Mouse (Mus musculus) hindbrain, postnatal 0 days (tissue): Measurements from ENCODE around the gene Ippk. TPM values are rescaled to one million over a fixed set of nuclear protein-coding genes. Genes with fewer than 3 reads are reported as not detected.

Source experiments
- ATAC-seq: fragments of 200-750 bp; cut with Nextera tagmentation; 2 replicates; pipeline ENCODE4 v1.8.0; 2017; ENCODE audit warnings: mild to moderate bottlenecking, moderate TSS enrichment, moderate library complexity
- DNase-seq: peaks from one replicate; pipeline ENCODE4 v3.0.0-alpha.2; 2015; ENCODE audit warnings: low spot score
- H3K27ac ChIP-seq: fragments of 300-500 bp; sonication (generic); 2 replicates; pipeline ENCODE4 v1.5.1; 2014; ENCODE audit warnings: mild to moderate bottlenecking
- H3K27me3 ChIP-seq: fragments of 300-500 bp; sonication (generic); 2 replicates; pipeline ENCODE4 v1.6.1; 2014; ENCODE audit warnings: low read length, mixed read lengths; ENCODE audit not compliant: insufficient read depth
- H3K36me3 ChIP-seq: fragments of 300-500 bp; sonication (generic); 2 replicates; pipeline ENCODE4 v1.6.1; 2014; ENCODE audit warnings: low read length, mixed read lengths; ENCODE audit not compliant: insufficient read depth
- H3K4me1 ChIP-seq: fragments of 300-500 bp; sonication (generic); 2 replicates; pipeline ENCODE4 v1.6.1; 2014; ENCODE audit warnings: antibody characterized with exemption, low read length, mixed read lengths; ENCODE audit not compliant: insufficient read depth
- H3K4me2 ChIP-seq: fragments of 300-500 bp; sonication (generic); 2 replicates; pipeline ENCODE4 v1.6.1; 2014; ENCODE audit warnings: low read depth, mild to moderate bottlenecking, low read length, moderate library complexity, mixed read lengths
- H3K4me3 ChIP-seq: fragments of 300-500 bp; sonication (generic); 2 replicates; pipeline ENCODE4 v1.5.1; 2014; ENCODE audit warnings: low read length
- H3K9ac ChIP-seq: fragments of 300-500 bp; sonication (generic); replicated peaks from 2 replicates; pipeline ENCODE4 v1.6.1; 2014; ENCODE audit warnings: mild to moderate bottlenecking, low read length, moderate library complexity, mixed read lengths
- H3K9me3 ChIP-seq: fragments of 300-500 bp; sonication (generic); 2 replicates; pipeline ENCODE4 v1.6.1; 2016; ENCODE audit warnings: low read length, mixed read lengths
- CTCF ChIP-seq: IDR thresholded peaks from 2 replicates; pipeline ENCODE4 v1.5.1; 2016; ENCODE audit warnings: antibody characterized with exemption, control low read depth, low read depth
- WGBS: fragments of 180-500 bp; shearing (Covaris S2); extraction: QIAGEN DNeasy Blood & Tissue Kit; methylation state at CpG from one replicate; pipeline ENCODE4 v1.1.7; 2014; 5-methylcytosine and 5-hydroxymethylcytosine counted together
- polyA plus RNA-seq: library from polyadenylated mRNA; unstranded; fragments of >200 nt; fragmentation: Nextera tagmentation; extraction: Ambion mirVana; gene quantifications from 2 replicates; pipeline ENCODE4 v1.2.1, GENCODE M21; 2015
- total RNA-seq: library from RNA; depleted of rRNA; stranded (reverse); fragments of >200 nt; gene quantifications from 2 replicates; pipeline ENCODE4 v1.2.3, GENCODE M21; 2014

The Ippk gene
- total and polyA plus RNA-seq, 2 experiments from 2014 or later = 10.2 to 11.9 TPM

- DNase-seq (peak; percentile 28), ATAC-seq (no peak)
- H3K36me3 ChIP-seq = peaks cover 11% of the 10 kb centered on the region
- no peaks in the 10 kb centered on the region for H3K4me1 ChIP-seq
- H3K4me2 ChIP-seq = no peak overlapping the region
- WGBS = 80% methylated on average over 5 of the region's 5 CpGs
- no peaks in the 10 kb centered on the region for H3K27me3 ChIP-seq
- no peak overlapping the region for H3K4me3 ChIP-seq
- no peak overlapping the region for H3K9ac ChIP-seq
- no peaks in the 10 kb centered on the region for H3K9me3 ChIP-seq
- TF ChIP-seq CTCF = peak; percentile 12; the same call in 1 of the 2 replicates
- H3K27ac ChIP-seq = no peak overlapping the region
Measured at GRCm38 (mm10) chr13:49469002-49469401, 48.0 kb downstream of the Ippk start.

DNA sequence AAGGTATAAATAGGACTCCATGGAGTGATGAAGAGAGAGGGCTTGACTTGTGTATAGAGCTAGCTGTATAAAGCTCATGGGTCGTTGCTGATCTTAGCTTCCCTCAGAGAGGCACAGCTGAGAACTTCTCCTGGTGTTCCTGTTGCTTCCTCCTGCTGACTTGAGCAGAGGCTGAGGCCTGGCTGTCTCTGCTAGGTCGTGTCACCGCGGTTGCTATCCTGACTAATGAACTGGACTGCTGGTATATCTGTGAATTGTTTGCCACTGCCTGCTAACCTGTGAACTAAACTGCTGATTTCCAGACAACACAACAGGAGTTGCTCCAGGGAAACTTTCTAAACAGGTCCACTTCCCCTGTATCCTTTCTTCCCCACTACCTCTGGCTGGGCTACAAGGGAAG, 49.3 kb downstream of the Ippk start:
- no peaks in the 10 kb centered on the region for H3K36me3 ChIP-seq
- ATAC-seq = no peak
- H3K9me3 ChIP-seq = no peaks in the 10 kb centered on the region
- TF ChIP-seq CTCF = no peak
- H3K4me1 ChIP-seq = no peaks in the 10 kb centered on the region
- no peak overlapping the region for H3K27ac ChIP-seq
- no peak overlapping the region for H3K4me2 ChIP-seq
- no peak overlapping the region for H3K4me3 ChIP-seq
- H3K9ac ChIP-seq = no peak overlapping the region
- H3K27me3 ChIP-seq = no peaks in the 10 kb centered on the region
- WGBS = 84% methylated on average over 4 of the region's 4 CpGs
- no peak for DNase-seq

- no peak overlapping the region for H3K4me2 ChIP-seq
- H3K9ac ChIP-seq = no peak overlapping the region
- ATAC-seq = no peak
Measured at GRCm38 (mm10) chr13:49470806-49471205, 49.8 kb downstream of the Ippk start.

DNA sequence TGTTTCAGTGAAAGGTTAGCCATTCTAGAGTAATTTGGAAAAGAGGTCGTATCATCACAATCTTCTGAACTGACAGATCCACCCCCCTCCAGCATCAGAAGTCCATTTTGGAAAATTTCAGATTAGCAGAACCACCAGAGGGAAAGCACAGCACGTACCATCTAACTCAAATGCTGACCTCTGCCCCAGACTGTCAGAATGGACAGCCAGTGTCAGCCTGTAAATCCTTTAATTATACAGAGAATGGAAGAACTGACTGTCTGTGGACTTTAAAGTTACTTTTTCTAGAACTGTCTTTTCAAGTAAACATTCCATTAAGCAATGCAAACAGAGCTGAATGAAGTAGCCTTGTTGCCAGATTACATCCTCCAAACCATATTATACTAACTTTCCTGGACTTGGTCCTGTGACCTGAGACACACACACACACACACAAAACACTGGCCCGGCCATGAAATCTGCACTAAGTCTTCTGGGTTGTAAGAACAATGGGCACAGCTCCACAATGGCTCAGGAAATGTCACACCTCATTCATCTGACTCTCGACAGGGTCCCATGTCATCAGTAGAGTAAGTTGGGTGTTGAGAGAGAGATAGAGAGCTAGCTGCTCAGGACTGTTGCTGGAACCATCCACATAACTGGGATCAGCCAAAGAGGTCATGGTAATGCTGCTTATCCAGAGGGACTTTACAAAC, 51.1 kb downstream of the Ippk start:
- DNase-seq (no peak), ATAC-seq (no peak)
- 60% methylated on average over 4 of the region's 4 CpGs for WGBS
- Histone ChIP-seq H3K27ac (no peak overlapping the region), H3K9me3 (no peaks in the 10 kb centered on the region), H3K36me3 (no peaks in the 10 kb centered on the region), H3K4me3 (no peak overlapping the region), H3K27me3 (no peaks in the 10 kb centered on the region), H3K4me1 (no peaks in the 10 kb centered on the region), H3K9ac (no peak overlapping the region), H3K4me2 (no peak overlapping the region)
- no peak for TF ChIP-seq CTCF

More at GRCm38 (mm10) chr13:49470806-49471205, 49.8 kb downstream of the Ippk start:
- no peak for DNase-seq
- H3K36me3 ChIP-seq = no peaks in the 10 kb centered on the region
- H3K9me3 ChIP-seq = no peaks in the 10 kb centered on the region
- H3K4me3 ChIP-seq = no peak overlapping the region
- no peak overlapping the region for H3K27ac ChIP-seq
- no peak for TF ChIP-seq CTCF
- no peaks in the 10 kb centered on the region for H3K27me3 ChIP-seq
- WGBS = 51% methylated on average over 4 of the region's 4 CpGs
- H3K4me1 ChIP-seq = no peaks in the 10 kb centered on the region

DNA sequence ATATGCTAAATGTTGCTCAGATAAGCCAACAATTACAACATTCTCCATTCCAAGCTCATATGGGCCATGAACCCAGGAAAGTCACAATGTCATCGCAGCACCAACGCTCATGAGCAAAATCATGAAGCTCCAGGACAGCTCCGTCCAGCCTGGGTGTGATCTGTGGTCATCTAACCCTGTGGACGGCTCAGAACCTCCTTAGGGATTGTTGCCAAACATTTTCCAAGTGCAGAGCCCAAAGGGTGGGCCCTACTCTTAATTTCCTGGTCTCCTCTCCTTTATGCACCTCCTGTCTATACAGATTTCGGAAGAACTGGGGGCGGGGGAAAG, 51.6 kb downstream of the Ippk start:
- Histone ChIP-seq H3K27ac (no peak overlapping the region), H3K9ac (no peak overlapping the region), H3K4me1 (no peaks in the 10 kb centered on the region), H3K4me2 (no peak overlapping the region), H3K4me3 (no peak overlapping the region), H3K9me3 (no peaks in the 10 kb centered on the region), H3K27me3 (no peaks in the 10 kb centered on the region), H3K36me3 (no peaks in the 10 kb centered on the region)
- 96% methylated on average over 6 of the region's 6 CpGs for WGBS
- no peak for ATAC-seq
- no peak for DNase-seq
- TF ChIP-seq CTCF = no peak

- no peak overlapping the region for H3K4me2 ChIP-seq
- H3K9ac ChIP-seq = no peak overlapping the region
- H3K27me3 ChIP-seq = no peaks in the 10 kb centered on the region
- no peak overlapping the region for H3K27ac ChIP-seq
- no peak overlapping the region for H3K4me3 ChIP-seq
- no peaks in the 10 kb centered on the region for H3K36me3 ChIP-seq
- DNase-seq (no peak), ATAC-seq (no peak)
- TF ChIP-seq CTCF = no peak
- H3K9me3 ChIP-seq = no peaks in the 10 kb centered on the region
- WGBS = 87% methylated on average over 3 of the region's 3 CpGs
- H3K4me1 ChIP-seq = no peaks in the 10 kb centered on the region
Measured at GRCm38 (mm10) chr13:49477887-49478286, 56.8 kb downstream of the Ippk start.

- H3K36me3 ChIP-seq = no peaks in the 10 kb centered on the region
- no peak for TF ChIP-seq CTCF
- H3K27ac ChIP-seq = no peak overlapping the region
- no peak overlapping the region for H3K4me3 ChIP-seq
- H3K9ac ChIP-seq = no peak overlapping the region
- H3K27me3 ChIP-seq = no peaks in the 10 kb centered on the region
- no peak for DNase-seq
- ATAC-seq = no peak
- no peaks in the 10 kb centered on the region for H3K9me3 ChIP-seq
- no peaks in the 10 kb centered on the region for H3K4me1 ChIP-seq
- 88% methylated on average over 6 of the region's 6 CpGs for WGBS
- H3K4me2 ChIP-seq = no peak overlapping the region
Measured at GRCm38 (mm10) chr13:49478851-49479374, 57.9 kb downstream of the Ippk start.
